Mouse (Mus musculus) heart, embryonic 15.5 days (tissue): ENCODE results near the gene Gnb1. TPM values are rescaled to one million over a fixed set of nuclear protein-coding genes. Genes with fewer than 3 reads are reported as not detected.

ENCODE experiments used
- ATAC-seq: fragments of 200-750 bp; cut with Nextera tagmentation; replicated peaks from 2 replicates; pipeline ENCODE4 v1.8.0; 2017; ENCODE audit warnings: low read depth, moderate TSS enrichment; ENCODE audit not compliant: insufficient number of reproducible peaks, insufficient read depth, low FRiP score
- H3K27ac ChIP-seq: fragments of 300-500 bp; sonication (generic); 2 replicates; pipeline ENCODE4 v1.5.1; 2015; ENCODE audit warnings: mild to moderate bottlenecking, inconsistent platforms
- H3K27me3 ChIP-seq: fragments of 300-500 bp; sonication (generic); 2 replicates; pipeline ENCODE4 v1.6.1; 2015; ENCODE audit warnings: inconsistent platforms
- H3K36me3 ChIP-seq: fragments of 300-500 bp; sonication (generic); 2 replicates; pipeline ENCODE4 v1.6.1; 2015; ENCODE audit warnings: mild to moderate bottlenecking, inconsistent platforms
- H3K4me1 ChIP-seq: fragments of 300-500 bp; sonication (generic); replicated peaks from 2 replicates; pipeline ENCODE4 v1.6.1; 2015; ENCODE audit warnings: inconsistent platforms
- H3K4me2 ChIP-seq: fragments of 300-500 bp; sonication (generic); 2 replicates; pipeline ENCODE4 v1.6.1; 2015; ENCODE audit warnings: inconsistent platforms, mild to moderate bottlenecking, moderate library complexity
- H3K4me3 ChIP-seq: fragments of 300-500 bp; sonication (generic); 2 replicates; pipeline ENCODE4 v1.5.1; 2015; ENCODE audit warnings: mild to moderate bottlenecking, inconsistent platforms
- H3K9ac ChIP-seq: fragments of 300-500 bp; sonication (generic); 2 replicates; pipeline ENCODE4 v1.6.1; 2015; ENCODE audit warnings: mild to moderate bottlenecking, inconsistent platforms
- H3K9me3 ChIP-seq: fragments of 300-500 bp; sonication (generic); replicated peaks from 2 replicates; pipeline ENCODE4 v1.6.1; 2016; ENCODE audit warnings: inconsistent platforms
- WGBS: fragments of 180-500 bp; shearing (Covaris S2); methylation state at CpG from one replicate; pipeline ENCODE4 v1.1.7; 2015; ENCODE audit warnings: mixed read lengths; 5-methylcytosine and 5-hydroxymethylcytosine counted together
- polyA plus RNA-seq: library from polyadenylated mRNA; unstranded; fragments of >200 nt; fragmentation: Nextera tagmentation; extraction: Ambion mirVana; gene quantifications from 2 replicates; pipeline ENCODE4 v1.2.1, GENCODE M21; 2015

Gene Gnb1
- polyA plus RNA-seq, 1 experiment from 2014 or later = 308 TPM

GRCm38 (mm10) chr4:155505671-155506295, 14.6 kb downstream of the Gnb1 start:
- Histone ChIP-seq H3K4me1 (peaks cover 26% of the 10 kb centered on the region), H3K36me3 (no peaks in the 10 kb centered on the region), H3K9me3 (no peaks in the 10 kb centered on the region), H3K9ac (no peak overlapping the region), H3K27me3 (no peaks in the 10 kb centered on the region), H3K4me2 (no peak overlapping the region), H3K27ac (no peak overlapping the region), H3K4me3 (no peak overlapping the region)
- WGBS = 78% methylated on average over 5 of the region's 5 CpGs
- ATAC-seq = no peak

- Histone ChIP-seq H3K4me1 (peaks cover 23% of the 10 kb centered on the region), H3K9me3 (no peaks in the 10 kb centered on the region), H3K27me3 (no peaks in the 10 kb centered on the region), H3K9ac (no peak overlapping the region), H3K4me2 (no peak overlapping the region), H3K4me3 (no peak overlapping the region), H3K27ac (no peak overlapping the region), H3K36me3 (no peaks in the 10 kb centered on the region)
- WGBS = 77% methylated on average over 4 of the region's 4 CpGs
- no peak for ATAC-seq
Observed at GRCm38 (mm10) chr4:155508614-155509013, 17.5 kb downstream of the Gnb1 start.

GRCm38 (mm10) chr4:155510981-155511380, 19.8 kb downstream of the Gnb1 start:
- WGBS = 82% methylated on average over 1 of the region's 1 CpGs
- Histone ChIP-seq H3K4me2 (no peak overlapping the region), H3K36me3 (no peaks in the 10 kb centered on the region), H3K27me3 (no peaks in the 10 kb centered on the region), H3K4me3 (no peak overlapping the region), H3K9me3 (no peaks in the 10 kb centered on the region), H3K4me1 (peaks cover 13% of the 10 kb centered on the region), H3K9ac (no peak overlapping the region), H3K27ac (no peak overlapping the region)
- ATAC-seq = no peak

- no peaks in the 10 kb centered on the region for H3K27me3 ChIP-seq
- H3K9ac ChIP-seq = no peak overlapping the region
- no peaks in the 10 kb centered on the region for H3K9me3 ChIP-seq
- H3K27ac ChIP-seq = no peak overlapping the region
- H3K36me3 ChIP-seq = no peaks in the 10 kb centered on the region
- H3K4me3 ChIP-seq = no peak overlapping the region
- peaks cover 5% of the 10 kb centered on the region; the same call in 1 of the 2 replicates for H3K4me1 ChIP-seq
- no peak for ATAC-seq
- WGBS = 95% methylated on average over 2 of the region's 2 CpGs
- no peak overlapping the region for H3K4me2 ChIP-seq
Observed at GRCm38 (mm10) chr4:155514810-155515209, 23.6 kb downstream of the Gnb1 start.

- no peak for ATAC-seq
Observed at GRCm38 (mm10) chr4:155517948-155518517, 26.9 kb downstream of the Gnb1 start.

GRCm38 (mm10) chr4:155522327-155522726, 31.2 kb downstream of the Gnb1 start:
- Histone ChIP-seq H3K36me3 (peaks cover 4% of the 10 kb centered on the region; the same call in 1 of the 2 replicates), H3K4me1 (no peaks in the 10 kb centered on the region), H3K27me3 (no peaks in the 10 kb centered on the region), H3K9ac (no peak overlapping the region), H3K4me3 (no peak overlapping the region), H3K9me3 (no peaks in the 10 kb centered on the region), H3K4me2 (no peak overlapping the region), H3K27ac (no peak overlapping the region)
- 78% methylated on average over 7 of the region's 7 CpGs for WGBS
- no peak for ATAC-seq

More at GRCm38 (mm10) chr4:155517948-155518517, 26.9 kb downstream of the Gnb1 start:
- Histone ChIP-seq H3K27ac (no peak overlapping the region), H3K36me3 (no peaks in the 10 kb centered on the region), H3K4me2 (no peak overlapping the region), H3K27me3 (no peaks in the 10 kb centered on the region), H3K9ac (no peak overlapping the region), H3K9me3 (no peaks in the 10 kb centered on the region), H3K4me1 (0 out of 2 replicates have a peak, but pooled peaks cover under 1% of the 10 kb centered on the region), H3K4me3 (no peak overlapping the region)
- WGBS = 88% methylated on average over 7 of the region's 7 CpGs

GRCm38 (mm10) chr4:155525751-155526150, 34.6 kb downstream of the Gnb1 start:
- Histone ChIP-seq H3K27me3 (no peaks in the 10 kb centered on the region), H3K9me3 (no peaks in the 10 kb centered on the region), H3K4me3 (no peak overlapping the region), H3K4me1 (no peaks in the 10 kb centered on the region), H3K4me2 (no peak overlapping the region), H3K36me3 (peaks cover 23% of the 10 kb centered on the region), H3K9ac (no peak overlapping the region), H3K27ac (no peak overlapping the region)
- ATAC-seq = 0 out of 2 replicates have a peak, but pooled peaks have one; percentile 18
- 71% methylated on average over 5 of the region's 5 CpGs for WGBS

- H3K27me3 ChIP-seq = no peaks in the 10 kb centered on the region
- H3K9ac ChIP-seq = no peak overlapping the region
- no peak overlapping the region for H3K4me3 ChIP-seq
- peaks cover 34% of the 10 kb centered on the region for H3K36me3 ChIP-seq
- ATAC-seq = no peak
- no peak overlapping the region for H3K4me2 ChIP-seq
- no peak overlapping the region for H3K27ac ChIP-seq
- no peaks in the 10 kb centered on the region for H3K9me3 ChIP-seq
- WGBS = 89% methylated on average over 3 of the region's 3 CpGs
- no peaks in the 10 kb centered on the region for H3K4me1 ChIP-seq
Observed at GRCm38 (mm10) chr4:155529294-155529693, 38.1 kb downstream of the Gnb1 start.

- H3K36me3 ChIP-seq = peaks cover 58% of the 10 kb centered on the region
- no peak for ATAC-seq
- H3K9me3 ChIP-seq = no peaks in the 10 kb centered on the region
- H3K27ac ChIP-seq = no peak overlapping the region
- no peaks in the 10 kb centered on the region for H3K4me1 ChIP-seq
- no peak overlapping the region for H3K4me2 ChIP-seq
- no peak overlapping the region for H3K4me3 ChIP-seq
- no peak overlapping the region for H3K9ac ChIP-seq
- WGBS = 94% methylated on average over 7 of the region's 7 CpGs
- H3K27me3 ChIP-seq = no peaks in the 10 kb centered on the region
Observed at GRCm38 (mm10) chr4:155549993-155550392, 58.8 kb downstream of the Gnb1 start.

- no peak for ATAC-seq
- 82% methylated on average over 2 of the region's 2 CpGs for WGBS
- Histone ChIP-seq H3K9ac (no peak overlapping the region), H3K9me3 (no peaks in the 10 kb centered on the region), H3K4me1 (no peaks in the 10 kb centered on the region), H3K4me3 (no peak overlapping the region), H3K27ac (no peak overlapping the region), H3K4me2 (no peak overlapping the region), H3K27me3 (no peaks in the 10 kb centered on the region), H3K36me3 (peaks cover 59% of the 10 kb centered on the region)
Observed at GRCm38 (mm10) chr4:155550446-155550845, 59.3 kb downstream of the Gnb1 start.

- Histone ChIP-seq H3K36me3 (peaks cover 59% of the 10 kb centered on the region), H3K27ac (no peak overlapping the region), H3K9ac (no peak overlapping the region), H3K4me1 (no peaks in the 10 kb centered on the region), H3K9me3 (no peaks in the 10 kb centered on the region), H3K27me3 (no peaks in the 10 kb centered on the region), H3K4me2 (no peak overlapping the region), H3K4me3 (no peak overlapping the region)
- no peak for ATAC-seq
- WGBS = 90% methylated on average over 4 of the region's 4 CpGs
Observed at GRCm38 (mm10) chr4:155551073-155551472, 59.9 kb downstream of the Gnb1 start.
